28 mouse cellular contexts compared by ENCODE assay signal in genomic region chr8:85444092-85444491, GRCm38 (mm10). TPM values are rescaled to one million over a fixed set of nuclear protein-coding genes. Genes with fewer than 3 reads are reported as not detected.
"Had no signal": no experiment of that assay in that cellular context is flagged by ENCODE, and none has a peak within 500 bp of the region (broad histone marks: within the 10 kb centered on the region; RNA-seq: fewer than 3 reads in every experiment).

No protein-coding gene starts in this region.

- DNase-seq: cerebellum, adult 2 months; cerebellum, adult 8-10 months; cerebellum, adult 9-10 months; cerebellum, adult 9-11 months; cerebellum, postnatal 10 days; cerebellum, postnatal 14 days; cerebellum, postnatal 25 days; cerebellum, postnatal 36 days; embryo, embryonic 11 days; forebrain, postnatal 0 days; gastrocnemius, adult 2 months; gastrocnemius, postnatal 10 days; gastrocnemius, postnatal 14 days; gastrocnemius, postnatal 25 days; gastrocnemius, postnatal 36 days; heart, adult 18-20 months; heart, adult 2 months had no signal

- ATAC-seq: forebrain, embryonic 13.5 days; forebrain, embryonic 14.5 days; forebrain, embryonic 15.5 days; forebrain, embryonic 16.5 days; forebrain, postnatal 0 days had no signal

- H3K4me3 ChIP-seq: embryonic facial prominence, embryonic 10.5 days; embryonic facial prominence, embryonic 12.5 days; embryonic facial prominence, embryonic 13.5 days; embryonic facial prominence, embryonic 15.5 days; erythroblast, embryonic 14.5 days; forebrain, embryonic 10.5 days; forebrain, embryonic 12.5 days; forebrain, embryonic 13.5 days; forebrain, embryonic 15.5 days; gastrocnemius, adult 2 months; heart, adult 2 months had no signal

- H3K36me3 ChIP-seq: embryonic facial prominence, embryonic 10.5 days; embryonic facial prominence, embryonic 12.5 days; embryonic facial prominence, embryonic 13.5 days; embryonic facial prominence, embryonic 15.5 days; forebrain, embryonic 10.5 days; forebrain, embryonic 12.5 days; forebrain, embryonic 15.5 days had no signal

- H3K9me3 ChIP-seq: embryonic facial prominence, embryonic 10.5 days; embryonic facial prominence, embryonic 12.5 days; embryonic facial prominence, embryonic 13.5 days; embryonic facial prominence, embryonic 15.5 days; forebrain, embryonic 10.5 days; forebrain, embryonic 12.5 days; forebrain, embryonic 13.5 days; forebrain, embryonic 15.5 days had no signal

- H3K27me3 ChIP-seq: embryonic facial prominence, embryonic 12.5 days; embryonic facial prominence, embryonic 13.5 days; embryonic facial prominence, embryonic 15.5 days; forebrain, embryonic 12.5 days; forebrain, embryonic 13.5 days; forebrain, embryonic 15.5 days had no signal

- H3K27ac ChIP-seq: embryonic facial prominence, embryonic 10.5 days; embryonic facial prominence, embryonic 12.5 days; embryonic facial prominence, embryonic 13.5 days; embryonic facial prominence, embryonic 15.5 days; forebrain, embryonic 10.5 days; forebrain, embryonic 12.5 days; forebrain, embryonic 13.5 days; forebrain, embryonic 15.5 days; gastrocnemius, adult 2 months; heart, adult 2 months had no signal

- H3K4me2 ChIP-seq: embryonic facial prominence, embryonic 12.5 days; embryonic facial prominence, embryonic 13.5 days; embryonic facial prominence, embryonic 15.5 days; forebrain, embryonic 12.5 days; forebrain, embryonic 13.5 days; forebrain, embryonic 15.5 days had no signal

- H3K9ac ChIP-seq: embryonic facial prominence, embryonic 12.5 days; embryonic facial prominence, embryonic 13.5 days; embryonic facial prominence, embryonic 15.5 days; forebrain, embryonic 12.5 days; forebrain, embryonic 13.5 days; forebrain, embryonic 15.5 days; forebrain, postnatal 0 days had no signal

- H3K4me1 ChIP-seq: embryonic facial prominence, embryonic 10.5 days; embryonic facial prominence, embryonic 12.5 days; embryonic facial prominence, embryonic 13.5 days; embryonic facial prominence, embryonic 15.5 days; forebrain, embryonic 12.5 days; forebrain, embryonic 15.5 days had no signal

RNA-seq across cellular contexts. Expression of gene Gpt2, which starts 48.3 kb away (rescaled TPM):
- polyA plus RNA-seq: erythroblast, embryonic 14.5 days had no signal
